Mouse (Mus musculus) small intestine, adult 2 months (tissue): ENCODE measurements at regions not wholly inside any gene's neighbourhood (a gene's known extent, or its start where the extent isn't known, plus 50 kb on each side); places are given as distances from the start of the nearest gene placed in this dataset.
"Not testable (repeated sequence)": the region's sequence is repeated elsewhere in the genome, so short reads cannot be mapped to it uniquely, and the experiment has no call there.

ENCODE experiments used
- H3K27ac ChIP-seq: fragments of 200-500 bp; 2 replicates; pipeline ENCODE4 v1.5.1; 2012; ENCODE audit warnings: low read depth, low read length, control low read depth, inconsistent platforms; ENCODE audit not compliant: insufficient read depth
- H3K27me3 ChIP-seq: fragments of 200-500 bp; 2 replicates; pipeline ENCODE4 v1.6.1; 2012; ENCODE audit warnings: mild to moderate bottlenecking, moderate library complexity, low read length, inconsistent platforms; ENCODE audit not compliant: control insufficient read depth, insufficient read depth
- H3K36me3 ChIP-seq: fragments of 200-500 bp; 2 replicates; pipeline ENCODE4 v1.6.1; 2012; ENCODE audit warnings: mild to moderate bottlenecking, low read length, control low read depth, inconsistent platforms; ENCODE audit not compliant: control insufficient read depth, insufficient read depth
- H3K4me1 ChIP-seq: fragments of 200-500 bp; 2 replicates; pipeline ENCODE4 v1.6.1; 2012; ENCODE audit warnings: low read length, inconsistent platforms, mixed read lengths; ENCODE audit not compliant: control insufficient read depth, insufficient read depth, insufficient read length
- H3K4me3 ChIP-seq: fragments of 200-500 bp; 2 replicates; pipeline ENCODE4 v1.5.1; 2012; ENCODE audit warnings: low read depth, mild to moderate bottlenecking, control low read depth, inconsistent platforms, low read length, moderate library complexity
- CTCF ChIP-seq: fragments of 200-500 bp; IDR thresholded peaks from 2 replicates; pipeline ENCODE4 v1.5.1; 2012; ENCODE audit warnings: low read depth, mild to moderate bottlenecking, control low read depth, inconsistent platforms, low read length, moderate library complexity, mixed read lengths; ENCODE audit not compliant: insufficient replicate concordance, insufficient read length; ENCODE audit errors: extremely low read depth
- POLR2A ChIP-seq: fragments of 200-500 bp; IDR thresholded peaks from 2 replicates; pipeline ENCODE4 v1.6.1; 2012; ENCODE audit warnings: low read depth, mild to moderate bottlenecking, control low read depth, inconsistent platforms, low read length, moderate library complexity
- WGBS: fragments of 180-500 bp; shearing (Covaris S2); methylation state at CpG from one replicate; pipeline ENCODE4 v1.1.7; 2018; 5-methylcytosine and 5-hydroxymethylcytosine counted together

DNA sequence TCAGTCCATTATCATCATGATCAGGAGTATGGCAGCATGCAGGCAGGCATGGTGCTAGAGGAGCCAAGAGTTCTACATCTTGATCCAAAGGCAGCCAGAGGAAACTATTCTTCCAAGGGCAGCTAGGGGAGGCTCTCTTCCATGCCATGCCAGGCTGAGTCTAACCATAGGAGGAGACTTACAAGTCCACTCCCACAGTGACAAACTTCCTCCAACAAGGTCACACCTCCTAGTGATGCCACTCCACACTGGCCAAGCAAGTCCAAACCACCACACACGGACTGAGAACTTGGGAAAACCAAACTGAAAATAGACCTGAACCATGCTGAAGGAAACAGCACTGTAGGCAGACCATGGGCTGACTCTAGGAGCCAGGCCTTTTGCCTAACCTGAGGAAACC is 197.4 kb downstream of the Prex1 start:
- Histone ChIP-seq H3K36me3 (no peaks in the 10 kb centered on the region), H3K4me1 (no peaks in the 10 kb centered on the region), H3K27me3 (peaks cover 2% of the 10 kb centered on the region; the same call in 1 of the 2 replicates), H3K4me3 (no peak overlapping the region), H3K27ac (no peak overlapping the region)
- TF ChIP-seq CTCF (no peak), POLR2A (no peak)
- WGBS: 69% methylated on average over 1 of the region's 1 CpGs

DNA sequence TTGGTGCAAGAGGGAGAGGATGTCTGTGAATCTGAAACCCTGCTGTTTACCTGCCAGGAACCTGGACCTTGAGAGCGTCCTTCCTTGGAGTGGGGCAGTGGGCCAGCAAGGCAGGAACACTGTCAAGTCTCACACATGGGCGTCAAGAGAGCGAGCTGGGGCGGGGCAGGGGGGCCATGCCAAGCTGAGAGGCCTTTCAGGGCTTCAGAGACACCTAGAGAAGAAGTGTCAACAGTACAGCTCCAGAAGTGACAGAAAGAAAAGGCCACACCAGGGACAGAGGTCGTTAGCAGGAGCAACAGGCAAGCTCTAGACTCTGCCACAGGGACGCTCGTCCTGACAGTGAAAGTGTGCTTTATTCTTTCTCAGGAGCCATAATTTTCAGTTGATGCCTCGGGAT is 199.0 kb downstream of the Prex1 start:
- H3K36me3 ChIP-seq: no peaks in the 10 kb centered on the region
- no peak overlapping the region for H3K4me3 ChIP-seq
- H3K27me3 ChIP-seq: peaks cover 2% of the 10 kb centered on the region; the same call in 1 of the 2 replicates
- H3K27ac ChIP-seq: no peak overlapping the region
- no peaks in the 10 kb centered on the region for H3K4me1 ChIP-seq
- TF ChIP-seq CTCF (no peak), POLR2A (no peak)
- WGBS: 44% methylated on average over 8 of the region's 8 CpGs

DNA sequence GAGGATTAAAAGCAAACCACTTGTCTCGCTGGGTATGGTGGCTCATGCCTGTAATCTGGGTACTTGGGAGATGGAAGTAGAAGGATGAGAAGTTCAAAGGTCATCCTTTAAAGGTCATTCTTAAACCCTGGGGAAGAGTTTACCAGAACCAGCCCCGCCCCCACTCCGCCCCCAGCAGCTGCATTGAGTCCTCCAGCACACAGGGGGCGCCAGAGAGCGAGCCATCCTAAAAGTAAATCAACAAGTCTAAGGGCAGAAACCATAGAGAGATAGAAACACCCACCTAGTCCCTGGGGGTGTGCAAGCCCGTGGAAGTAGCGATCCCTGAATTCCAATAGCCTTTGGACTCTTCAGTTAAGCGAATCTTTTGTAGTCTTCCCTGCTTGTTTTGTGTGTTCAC is 201.1 kb downstream of the Prex1 start:
- Histone ChIP-seq H3K27me3 (peaks cover 2% of the 10 kb centered on the region; the same call in 1 of the 2 replicates), H3K27ac (no peak overlapping the region), H3K4me1 (no peaks in the 10 kb centered on the region), H3K36me3 (no peaks in the 10 kb centered on the region), H3K4me3 (no peak overlapping the region)
- 76% methylated on average over 8 of the region's 8 CpGs for WGBS
- TF ChIP-seq POLR2A: no peak
- TF ChIP-seq CTCF: peak; percentile 46; the same call in 1 of the 2 replicates

DNA sequence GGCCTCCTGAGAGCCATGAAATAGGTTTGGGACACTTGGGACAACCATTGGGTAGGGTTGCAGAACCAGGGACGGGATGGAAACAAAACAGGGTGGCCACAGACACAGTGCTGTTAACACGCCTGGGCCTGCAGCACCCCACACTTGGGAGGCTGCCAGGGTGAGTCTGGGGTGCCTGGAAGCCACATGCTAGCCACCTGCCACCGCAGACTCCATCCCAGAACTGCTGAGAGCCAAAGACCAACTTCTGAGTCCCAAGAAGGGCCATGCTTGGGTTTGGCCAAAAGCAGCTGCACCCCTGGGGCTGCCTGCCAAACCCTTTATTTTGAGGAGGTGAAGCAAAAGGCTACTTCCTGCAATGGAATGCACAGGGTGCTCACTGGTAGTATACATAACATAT is 202.2 kb downstream of the Prex1 start:
- H3K36me3 ChIP-seq, H3K4me1 ChIP-seq, H3K27me3 ChIP-seq, H3K4me3 ChIP-seq, H3K27ac ChIP-seq: not testable (repeated sequence)
- WGBS: 77% methylated on average over 3 of the region's 3 CpGs

DNA sequence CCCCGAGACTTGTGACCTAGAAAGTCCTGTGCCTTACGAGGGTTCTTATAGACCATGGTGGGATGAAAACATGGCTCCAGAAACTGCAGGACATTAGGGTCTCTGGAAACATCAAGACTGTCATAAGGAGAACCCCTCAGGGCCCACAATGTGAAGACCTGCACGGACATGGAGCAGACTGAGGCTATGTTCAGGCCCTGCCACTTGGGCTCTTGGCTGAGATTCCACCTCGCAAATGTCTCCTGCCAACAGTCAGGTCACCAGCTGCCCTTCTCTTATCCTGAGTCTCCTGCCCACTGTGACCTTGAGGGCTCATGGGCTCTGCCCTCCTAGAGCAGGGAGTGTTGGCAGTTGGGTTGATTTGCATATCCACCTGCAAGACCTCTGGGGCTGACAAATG is 202.9 kb downstream of the Prex1 start:
- TF ChIP-seq POLR2A (no peak), CTCF (no peak)
- Histone ChIP-seq H3K4me3 (no peak overlapping the region), H3K4me1 (no peaks in the 10 kb centered on the region), H3K36me3 (no peaks in the 10 kb centered on the region), H3K27me3 (no peaks in the 10 kb centered on the region), H3K27ac (no peak overlapping the region)
- 72% methylated on average over 4 of the region's 4 CpGs for WGBS

DNA sequence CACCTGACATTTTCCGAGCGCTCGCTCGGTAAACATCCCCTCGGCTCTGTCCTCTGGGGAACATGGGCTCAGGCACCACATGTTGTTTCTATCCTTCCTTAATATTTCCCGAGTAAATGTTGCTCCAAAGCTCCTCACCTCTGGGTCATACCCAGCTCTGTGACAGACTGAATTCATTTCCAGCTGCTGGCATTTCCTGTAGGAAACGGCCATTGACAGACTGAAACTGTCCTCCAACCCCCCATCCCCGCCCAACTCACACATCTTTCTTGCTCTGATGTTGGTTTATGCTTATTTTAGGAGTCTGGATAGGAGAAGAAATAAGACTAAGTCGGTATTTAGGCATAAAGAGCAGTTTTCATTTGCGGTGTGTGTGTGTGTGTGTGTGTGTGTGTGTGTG is 204.0 kb downstream of the Prex1 start:
- Histone ChIP-seq H3K4me3 (no peak overlapping the region), H3K27me3 (no peaks in the 10 kb centered on the region), H3K27ac (no peak overlapping the region), H3K36me3 (no peaks in the 10 kb centered on the region), H3K4me1 (no peaks in the 10 kb centered on the region)
- WGBS: 86% methylated on average over 10 of the region's 10 CpGs
- TF ChIP-seq CTCF: no peak

DNA sequence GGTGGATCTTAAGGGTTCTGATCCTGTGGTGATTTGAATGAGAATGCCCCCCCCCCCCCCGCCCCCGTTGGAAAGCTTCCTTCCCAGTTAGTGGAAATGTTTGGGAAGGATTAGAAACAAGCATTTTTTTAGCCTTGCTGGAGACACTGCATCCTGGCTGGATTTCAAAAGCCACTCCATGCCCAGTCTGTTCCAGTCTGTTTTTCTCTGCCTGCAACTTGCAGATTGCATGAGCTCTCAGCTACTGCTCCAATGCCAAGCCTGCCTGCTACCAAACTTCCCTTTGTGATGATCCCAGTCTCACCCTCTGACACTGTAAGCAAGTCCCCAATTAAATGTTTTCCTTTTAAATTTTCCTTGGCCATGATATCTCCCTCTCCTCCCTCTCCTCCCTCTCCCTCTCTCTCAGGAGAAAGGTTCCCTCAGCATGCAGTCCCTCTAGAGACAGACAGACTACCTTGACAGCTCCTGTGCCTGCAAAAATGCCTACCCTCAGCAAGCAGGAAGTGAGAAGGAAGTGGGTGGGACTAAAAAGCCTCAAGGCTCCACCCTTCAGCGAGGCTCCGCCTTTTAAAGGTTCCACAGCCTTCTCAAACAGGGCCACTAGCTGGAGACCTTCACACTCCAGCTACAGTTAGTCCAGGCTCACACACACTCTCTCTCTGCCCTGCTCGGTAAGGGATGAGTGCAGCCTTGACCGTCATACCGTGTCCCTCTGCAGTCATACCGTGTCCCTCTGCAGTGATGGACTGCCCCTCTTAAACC is 204.8 kb downstream of the Prex1 start:
- Histone ChIP-seq H3K36me3 (no peaks in the 10 kb centered on the region), H3K27me3 (no peaks in the 10 kb centered on the region), H3K4me3 (no peak overlapping the region), H3K4me1 (no peaks in the 10 kb centered on the region), H3K27ac (no peak overlapping the region)
- 88% methylated on average over 8 of the region's 8 CpGs for WGBS
- TF ChIP-seq POLR2A (no peak), CTCF (no peak)
